Mouse (Mus musculus) bone marrow macrophage, adult 2 months (primary cell): ENCODE results near the gene Prrc2c. TPM values are rescaled to one million over a fixed set of nuclear protein-coding genes. Genes with fewer than 3 reads are reported as not detected.

Source experiments
- H3K27ac ChIP-seq: 2 replicates; pipeline ENCODE4 v1.5.1; 2012; ENCODE audit warnings: low read depth, low read length; ENCODE audit not compliant: insufficient read depth
- H3K4me1 ChIP-seq: 2 replicates; pipeline ENCODE4 v1.6.1; 2012; ENCODE audit warnings: low read length; ENCODE audit not compliant: control insufficient read depth, insufficient read depth
- H3K4me3 ChIP-seq: 2 replicates; pipeline ENCODE4 v1.5.1; 2012; ENCODE audit warnings: mild to moderate bottlenecking, low read length, moderate library complexity; ENCODE audit not compliant: insufficient read depth
- CTCF ChIP-seq: IDR thresholded peaks from 2 replicates; pipeline ENCODE4 v1.5.1; 2012; ENCODE audit warnings: low read depth, mild to moderate bottlenecking, low read length, moderate library complexity
- POLR2A ChIP-seq: IDR thresholded peaks from 2 replicates; pipeline ENCODE4 v1.6.1; 2012; ENCODE audit warnings: mild to moderate bottlenecking, low read depth, low read length, borderline replicate concordance
- polyA plus RNA-seq: library from polyadenylated mRNA; stranded (reverse); fragments of >200 nt; gene quantifications from 2 replicates; pipeline ENCODE4 v1.2.4, GENCODE M21; 2012; ENCODE audit not compliant: missing spikeins, insufficient read depth, insufficient read length

Gene Prrc2c
- polyA plus RNA-seq, 1 experiment = 115 TPM

DNA sequence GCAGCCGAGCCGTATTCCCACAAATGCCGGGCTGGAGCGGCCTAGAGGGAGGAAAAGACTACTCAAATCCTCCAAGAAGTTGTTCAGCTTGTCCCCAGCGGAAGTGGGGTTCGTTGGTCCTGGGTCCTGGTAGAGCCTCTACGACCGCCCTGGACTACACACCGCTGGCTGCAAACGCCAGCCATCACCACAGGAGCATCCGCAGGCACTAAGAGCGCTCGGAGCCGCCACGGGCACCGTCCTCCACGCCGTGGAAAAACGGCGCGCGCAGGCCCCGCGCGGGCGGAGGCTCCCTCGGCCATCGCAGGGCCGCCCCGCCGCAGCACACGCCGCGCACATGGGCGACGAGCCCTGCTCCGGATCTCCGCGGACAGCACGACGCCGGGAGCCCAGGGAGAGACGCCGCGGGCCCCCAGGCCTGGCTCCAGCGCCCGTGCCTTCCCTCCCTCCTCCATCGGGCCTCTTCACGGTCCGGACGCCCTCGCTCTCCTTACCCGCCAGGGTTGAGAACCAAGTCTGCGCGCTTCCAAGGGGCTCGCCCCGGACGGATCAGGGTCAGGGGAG lies 443 bp downstream of the Prrc2c start:
- Histone ChIP-seq H3K27ac (peak overlapping the region; percentile 91), H3K4me3 (peak overlapping the region; percentile 92)
- TF ChIP-seq POLR2A (no peak), CTCF (no peak)

DNA sequence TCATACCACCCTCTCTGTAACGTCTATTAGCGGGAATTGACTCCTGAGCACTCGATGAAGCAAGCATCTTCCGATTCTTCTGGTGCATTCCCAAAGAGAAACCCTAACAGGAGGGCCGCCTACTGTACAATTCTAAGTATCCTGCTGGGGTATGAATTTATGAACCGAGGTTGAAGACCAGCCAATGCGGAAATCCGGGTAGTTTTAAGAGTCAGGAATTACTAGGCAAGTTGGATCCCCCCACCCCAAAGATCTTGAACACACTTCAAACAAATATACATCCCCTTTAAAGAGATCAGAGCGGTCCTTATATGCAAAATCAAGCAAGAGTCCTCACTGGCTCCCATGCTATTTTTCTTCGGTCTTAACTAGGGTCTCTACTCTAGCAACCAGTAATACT lies 950 bp downstream of the Prrc2c start:
- TF ChIP-seq POLR2A = no peak
- no peak for TF ChIP-seq CTCF
- peaks cover 16% of the 10 kb centered on the region for H3K4me1 ChIP-seq
- H3K27ac ChIP-seq = peak overlapping the region; percentile 91
- peak overlapping the region; percentile 92 for H3K4me3 ChIP-seq

More for the DNA sequence above, 443 bp downstream of the Prrc2c start:
- H3K4me1 ChIP-seq = peaks cover 10% of the 10 kb centered on the region

- TF ChIP-seq CTCF (no peak), POLR2A (no peak)
- no peak overlapping the region for H3K27ac ChIP-seq
- peaks cover 18% of the 10 kb centered on the region for H3K4me1 ChIP-seq
- H3K4me3 ChIP-seq = peak overlapping the region; percentile 38
Observed at GRCm38 (mm10) chr1:162738472-162738871, 1.9 kb downstream of the Prrc2c start.

GRCm38 (mm10) chr1:162735084-162735483 lies 5.3 kb downstream of the Prrc2c start:
- TF ChIP-seq CTCF (no peak), POLR2A (no peak)
- Histone ChIP-seq H3K4me1 (peaks cover 24% of the 10 kb centered on the region), H3K27ac (no peak overlapping the region), H3K4me3 (no peak overlapping the region)

DNA sequence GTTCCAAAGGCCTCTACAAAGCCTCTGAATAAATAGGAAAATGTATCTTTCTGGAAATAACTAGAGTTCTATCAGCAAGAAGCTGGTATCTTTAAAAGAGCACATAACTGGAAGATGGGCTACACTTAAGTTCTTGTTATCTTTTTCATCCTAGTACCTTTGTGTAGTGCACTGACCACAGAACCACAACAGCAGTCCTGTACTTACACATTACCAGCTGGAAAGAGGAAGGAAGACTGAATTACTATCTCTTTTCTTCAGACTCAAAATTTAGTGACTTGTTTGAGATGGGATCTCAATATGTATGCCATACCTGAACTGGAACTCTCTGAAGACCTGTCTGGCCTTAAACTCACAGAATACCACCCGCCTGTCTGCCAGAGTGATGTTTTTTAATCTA lies 6.1 kb downstream of the Prrc2c start:
- Histone ChIP-seq H3K27ac (no peak overlapping the region), H3K4me3 (no peak overlapping the region), H3K4me1 (peaks cover 24% of the 10 kb centered on the region)
- no peak for TF ChIP-seq POLR2A
- TF ChIP-seq CTCF = no peak

DNA sequence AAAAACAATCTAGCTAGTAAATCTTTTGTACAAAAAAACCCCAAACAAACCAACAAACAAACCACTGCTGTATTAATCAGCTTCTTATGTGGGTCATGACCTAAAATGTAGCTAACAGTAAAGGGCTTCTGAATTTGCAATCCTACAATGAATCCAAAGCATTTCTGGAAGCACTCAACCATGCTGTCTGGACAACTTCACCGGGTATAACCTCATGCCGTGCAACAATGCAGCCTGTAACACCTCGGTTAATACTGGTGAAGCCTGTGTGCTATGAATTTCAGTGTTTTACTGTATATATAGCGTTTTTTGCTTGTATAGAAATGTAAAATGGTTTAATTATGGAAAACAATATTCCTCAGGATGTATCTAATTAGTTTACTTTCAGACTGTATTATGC lies 8.3 kb downstream of the Prrc2c start:
- Histone ChIP-seq H3K4me3 (no peak overlapping the region), H3K27ac (no peak overlapping the region), H3K4me1 (peaks cover 26% of the 10 kb centered on the region)
- TF ChIP-seq CTCF (no peak), POLR2A (no peak)

DNA sequence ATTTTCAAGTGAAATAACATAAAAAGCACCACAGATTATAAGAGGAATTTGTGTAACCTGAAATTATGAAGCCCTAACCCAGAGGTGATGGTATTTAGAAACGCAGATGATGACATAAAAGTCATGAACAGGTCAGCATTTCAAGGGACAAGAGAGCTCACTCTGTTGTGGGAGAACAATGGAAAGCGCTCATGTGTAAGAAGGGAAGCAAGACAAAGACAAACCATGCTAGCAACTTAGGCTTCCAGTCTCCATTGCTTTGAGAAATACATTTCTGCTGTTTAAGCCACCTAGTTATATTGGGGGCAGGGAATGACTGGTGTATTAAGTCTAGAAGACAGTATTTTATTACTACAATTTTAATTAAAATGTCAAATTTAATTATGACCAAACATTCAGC lies 10.9 kb downstream of the Prrc2c start:
- peaks cover 14% of the 10 kb centered on the region for H3K4me1 ChIP-seq
- H3K4me3 ChIP-seq = no peak overlapping the region
- no peak overlapping the region for H3K27ac ChIP-seq
- TF ChIP-seq POLR2A = no peak
- TF ChIP-seq CTCF = no peak

DNA sequence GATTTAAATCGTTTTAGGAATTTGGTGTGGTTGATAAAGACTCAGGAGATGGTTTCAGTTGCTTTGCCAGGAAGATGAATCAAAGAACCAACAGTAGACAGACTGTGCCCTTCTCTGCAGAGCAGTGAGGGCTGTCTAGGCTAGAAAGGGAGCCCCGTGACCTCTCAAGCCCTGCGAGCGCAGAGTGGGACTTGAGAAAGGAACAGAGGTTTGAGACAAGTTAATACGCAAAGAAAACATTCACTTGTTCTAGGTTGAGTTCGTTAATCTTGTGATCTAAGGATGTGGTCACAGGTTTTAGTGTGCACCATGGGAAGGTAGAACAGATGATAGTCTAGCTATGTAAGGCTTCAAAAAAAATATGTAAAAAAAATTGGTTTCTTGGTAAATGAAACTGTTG lies 12.4 kb downstream of the Prrc2c start:
- no peak overlapping the region for H3K27ac ChIP-seq
- H3K4me3 ChIP-seq = no peak overlapping the region
- TF ChIP-seq CTCF (no peak), POLR2A (no peak)
- peaks cover 8% of the 10 kb centered on the region for H3K4me1 ChIP-seq

DNA sequence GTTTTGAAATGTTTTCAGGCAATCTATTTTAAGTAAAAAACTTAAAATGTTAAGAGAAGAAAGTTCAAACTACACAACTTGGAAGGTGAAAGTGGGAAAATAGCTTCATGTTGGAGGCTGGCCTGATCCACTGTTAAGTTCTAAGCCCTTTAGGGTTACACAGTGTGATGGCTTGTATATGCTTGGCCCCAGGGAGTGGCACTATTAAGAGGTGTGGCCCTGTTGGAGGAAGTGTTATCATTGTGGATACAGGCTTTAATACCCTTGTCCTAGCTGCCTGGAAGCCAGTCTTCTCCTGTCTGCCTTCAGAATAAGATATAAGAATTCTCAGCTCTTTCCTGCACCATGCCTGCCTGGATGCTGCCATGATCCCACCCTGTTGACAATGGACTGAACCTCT lies 16.7 kb downstream of the Prrc2c start:
- H3K4me1 ChIP-seq = peaks cover 5% of the 10 kb centered on the region; the same call in 1 of the 2 replicates
- H3K27ac ChIP-seq = no peak overlapping the region
- TF ChIP-seq POLR2A = no peak
- no peak overlapping the region for H3K4me3 ChIP-seq

DNA sequence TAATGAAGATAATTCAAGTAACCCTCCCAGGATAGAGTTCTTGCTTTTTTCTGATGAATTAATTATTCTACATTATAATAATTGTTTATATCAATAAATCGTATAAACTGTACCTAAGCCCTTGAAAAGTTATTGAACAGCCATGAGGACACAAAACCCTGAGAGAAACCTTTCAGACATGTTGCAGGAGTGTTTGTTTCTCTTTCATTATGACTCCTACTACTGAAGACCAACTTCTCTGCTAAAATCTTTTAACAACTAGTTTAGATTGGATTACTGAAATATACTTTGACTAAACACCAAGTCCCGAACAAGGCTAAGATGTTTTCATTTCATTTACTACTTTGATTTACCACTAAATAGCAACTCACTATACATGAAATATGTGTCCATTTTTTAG lies 19.7 kb downstream of the Prrc2c start:
- TF ChIP-seq POLR2A (no peak), CTCF (no peak)
- Histone ChIP-seq H3K4me3 (no peak overlapping the region), H3K27ac (no peak overlapping the region), H3K4me1 (no peaks in the 10 kb centered on the region)

GRCm38 (mm10) chr1:162700389-162701066 lies 39.8 kb downstream of the Prrc2c start:
- TF ChIP-seq POLR2A = no peak
- no peak for TF ChIP-seq CTCF
- Histone ChIP-seq H3K4me1 (no peaks in the 10 kb centered on the region), H3K4me3 (no peak overlapping the region), H3K27ac (no peak overlapping the region)
